Mouse (Mus musculus): ENCODE measurements around the gene Pidd1. TPM values are rescaled to one million over a fixed set of nuclear protein-coding genes. Genes with fewer than 3 reads are reported as not detected.
A peak's percentile ranks its signal among the peaks of the same experiment; 100 is the strongest.

Pidd1 gene
- under 1 TPM; 0.21 to 0.42 TPM for total RNA-seq (2021)
- long read RNA-seq, experiment 1, result 0 reads
- long read RNA-seq, experiment 2, result 0 reads

DNA sequence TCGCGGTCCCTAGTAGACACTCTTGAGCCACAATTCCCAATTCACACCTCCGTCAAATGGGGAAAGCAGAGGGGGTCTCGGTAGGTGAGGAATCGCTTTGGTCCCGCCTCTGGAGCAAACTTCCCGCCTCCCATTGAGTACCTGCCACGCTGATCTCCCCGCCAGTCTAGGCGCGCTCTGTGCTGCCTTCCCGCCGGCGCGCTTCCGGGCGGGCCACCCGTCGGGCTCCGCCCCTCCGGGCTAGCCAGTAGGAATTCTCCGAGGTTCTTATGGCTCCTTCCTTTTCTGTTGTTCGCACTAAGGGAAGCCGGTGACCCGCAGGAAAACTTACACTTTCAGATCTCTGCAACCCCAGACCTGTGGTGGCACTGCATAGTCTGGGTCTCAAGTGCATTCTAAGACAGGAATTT is at the start of gene Pidd1:
TSS of gene Pidd1 (minus strand) at position 198 of the 410 bp plus-strand sequence.
- peak in 1 of 2 experiments; percentile 76 for DNase-seq

- no peak for DNase-seq
Observed at GRCm38 (mm10) chr7:141492738-141493137, 48.9 kb upstream of the Pidd1 start.

- no peak for DNase-seq
Observed at GRCm38 (mm10) chr7:141491151-141491550, 47.3 kb upstream of the Pidd1 start.

- no peak for DNase-seq
Observed at GRCm38 (mm10) chr7:141487141-141487540, 43.3 kb upstream of the Pidd1 start.

DNA sequence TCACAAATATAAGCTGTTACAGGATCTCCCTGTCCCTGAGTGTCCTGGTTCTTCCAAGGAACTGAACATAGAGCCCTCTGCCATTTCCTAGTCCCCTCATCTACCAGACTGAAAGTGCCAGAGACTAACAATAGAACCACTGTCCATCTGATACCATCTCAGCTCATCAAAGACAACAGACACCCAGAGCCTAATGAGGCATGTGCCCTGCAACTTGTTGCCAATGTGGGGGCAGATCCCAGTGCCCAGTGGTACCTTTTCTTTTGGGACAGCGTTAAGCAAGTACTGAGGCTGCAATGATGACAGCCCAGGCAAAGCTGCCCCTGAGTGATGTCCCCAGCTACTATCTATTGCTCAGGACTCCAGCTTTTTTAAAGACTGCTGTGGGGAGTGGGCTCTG is 42.4 kb upstream of the Pidd1 start:
- no peak for DNase-seq

DNA sequence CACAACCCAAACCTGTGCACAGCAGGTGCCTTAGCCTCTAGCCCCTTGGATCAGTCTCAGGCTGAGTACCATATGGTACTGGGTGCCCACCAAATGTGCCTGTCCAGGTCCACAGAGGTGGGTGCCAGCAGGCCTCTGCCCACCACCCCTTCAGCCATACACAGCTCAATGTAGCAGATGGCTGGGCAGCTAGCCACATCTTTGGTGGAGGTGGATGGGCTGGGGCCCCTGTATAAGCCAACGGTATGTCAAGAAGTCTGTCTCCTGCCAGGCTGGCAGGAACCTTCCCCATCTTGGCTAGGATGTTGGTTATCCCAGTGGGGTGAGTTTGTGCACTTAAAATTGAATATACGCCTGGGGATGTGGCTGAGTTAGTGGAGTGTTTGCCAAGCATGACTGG is 41.8 kb upstream of the Pidd1 start:
- DNase-seq, result no peak

DNA sequence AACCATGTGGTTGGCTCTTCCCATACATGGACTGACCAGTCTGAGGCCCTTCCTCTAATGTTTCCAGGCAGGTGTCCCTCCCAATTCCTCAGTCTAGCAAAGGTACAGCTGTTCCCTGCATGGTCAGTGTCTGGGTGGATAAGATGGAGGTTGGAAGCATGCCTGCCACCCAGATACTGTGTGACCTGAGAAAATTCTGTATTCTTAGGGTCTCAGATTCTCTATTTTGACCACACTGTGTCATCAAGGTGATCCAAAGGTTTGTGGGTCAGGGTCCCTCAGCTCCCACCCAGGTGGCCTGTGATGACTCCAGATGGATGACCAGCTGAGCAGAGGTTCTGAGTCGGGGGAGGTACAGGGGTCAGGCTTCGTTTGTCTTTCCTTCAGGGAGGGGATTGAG is 41.4 kb upstream of the Pidd1 start:
- no peak for DNase-seq

GRCm38 (mm10) chr7:141484186-141485120 is 40.6 kb upstream of the Pidd1 start:
- no peak for DNase-seq

DNA sequence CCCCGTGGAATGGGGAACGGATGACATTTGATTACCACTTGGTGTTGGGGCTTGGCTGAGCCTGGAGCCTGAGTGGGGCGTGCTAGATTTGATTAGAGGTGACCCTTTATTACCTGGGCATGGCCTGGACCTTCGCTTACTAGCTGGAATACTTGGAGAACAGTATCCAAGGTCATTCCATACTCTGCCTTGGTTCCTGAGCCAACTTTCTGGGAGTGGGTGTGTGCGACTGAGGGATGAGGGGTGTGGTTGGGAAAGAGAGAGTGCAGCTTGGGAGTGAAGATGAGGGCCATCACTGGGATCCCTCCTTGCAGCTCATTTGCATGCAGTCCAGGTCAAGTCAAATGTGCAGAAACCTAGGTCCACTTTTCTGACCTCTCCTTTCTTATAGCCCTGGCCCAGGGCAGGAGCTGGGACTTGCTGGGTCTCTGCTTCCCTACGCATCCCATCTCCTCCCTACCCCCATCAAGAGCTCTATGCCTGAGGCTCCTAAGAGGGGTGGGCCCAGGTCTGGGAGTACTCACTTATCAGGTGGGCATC is 39.4 kb upstream of the Pidd1 start:
- DNase-seq, result no peak

DNA sequence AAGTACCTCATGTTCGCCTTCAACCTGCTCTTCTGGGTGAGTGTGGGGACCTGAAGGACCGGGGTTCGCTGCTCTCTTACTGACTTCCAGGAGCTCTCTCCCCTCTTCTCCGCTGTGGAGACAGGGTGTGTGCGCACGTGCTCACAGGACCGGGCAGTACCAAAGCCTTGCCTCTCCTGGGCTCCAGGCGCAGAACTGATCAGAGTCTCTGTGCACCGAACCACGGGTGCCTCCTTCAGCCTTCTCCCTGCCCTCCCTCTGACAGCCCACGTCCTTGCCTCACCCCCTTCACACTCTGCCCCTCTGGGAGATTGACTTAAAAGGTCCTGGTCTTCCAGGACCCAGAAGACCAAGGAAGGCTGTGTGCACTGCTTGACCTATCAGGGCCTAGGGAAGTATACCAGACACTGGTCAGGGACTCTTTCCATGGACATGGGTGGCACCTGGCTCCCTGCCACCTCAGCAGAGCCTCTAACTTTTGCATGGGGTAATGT is 38.8 kb upstream of the Pidd1 start:
- DNase-seq, result no peak

DNA sequence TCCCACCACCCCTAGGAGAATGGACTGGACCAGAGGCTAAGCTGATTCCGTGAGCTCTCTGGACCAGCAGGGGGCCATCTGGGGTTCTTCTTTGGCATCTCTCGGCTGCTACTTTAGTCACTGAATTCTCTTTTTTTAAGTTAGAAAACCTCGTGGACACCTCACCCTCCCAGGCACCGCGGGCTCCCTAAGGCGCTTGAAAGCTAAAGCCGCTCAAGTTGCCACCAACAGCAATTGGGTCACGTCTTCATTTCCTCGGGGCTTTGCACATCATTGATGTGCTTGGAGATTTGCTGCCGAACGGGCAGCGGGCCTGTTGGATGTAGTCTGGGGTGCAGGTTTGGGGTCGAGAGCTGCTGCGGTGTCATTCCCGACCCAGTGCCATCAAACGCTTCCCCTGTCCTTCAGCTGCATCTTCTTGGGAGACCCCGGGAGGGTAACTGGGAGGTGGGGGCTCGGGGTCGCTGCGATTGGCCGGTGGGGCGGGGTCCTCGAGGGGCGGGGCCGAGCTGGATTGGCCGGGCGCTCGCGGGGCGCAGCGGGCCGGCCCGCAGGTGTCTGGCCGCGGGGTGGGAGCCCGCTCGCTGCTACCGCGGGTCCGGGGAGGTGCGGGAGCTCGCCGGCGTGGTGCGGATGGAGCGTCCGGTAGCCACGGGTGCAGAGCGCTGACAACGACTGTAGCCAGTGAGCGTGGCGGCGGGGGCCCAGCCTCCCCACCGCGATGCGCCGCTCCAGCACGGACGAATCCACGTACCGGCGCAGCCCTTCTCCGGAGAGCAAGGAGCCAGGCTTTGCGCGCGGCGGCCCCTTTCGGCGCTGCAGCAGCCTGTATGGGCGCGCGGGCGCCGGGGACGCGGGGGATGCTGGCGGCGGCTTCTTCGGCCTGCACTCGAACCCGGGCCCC is 37.9 kb upstream of the Pidd1 start:
- peak; percentile 62 to 77 for DNase-seq

GRCm38 (mm10) chr7:141480842-141481497 is 37.1 kb upstream of the Pidd1 start:
- peak; percentile 82 to 84 for DNase-seq

GRCm38 (mm10) chr7:141478270-141478748 is 34.5 kb upstream of the Pidd1 start:
- peak; percentile 50 to 54 for DNase-seq

GRCm38 (mm10) chr7:141477578-141478269 is 33.9 kb upstream of the Pidd1 start:
- DNase-seq, result peak; percentile 44 to 63

GRCm38 (mm10) chr7:141476981-141477370 is 33.2 kb upstream of the Pidd1 start:
- DNase-seq, result peak; percentile 51 to 71

DNA sequence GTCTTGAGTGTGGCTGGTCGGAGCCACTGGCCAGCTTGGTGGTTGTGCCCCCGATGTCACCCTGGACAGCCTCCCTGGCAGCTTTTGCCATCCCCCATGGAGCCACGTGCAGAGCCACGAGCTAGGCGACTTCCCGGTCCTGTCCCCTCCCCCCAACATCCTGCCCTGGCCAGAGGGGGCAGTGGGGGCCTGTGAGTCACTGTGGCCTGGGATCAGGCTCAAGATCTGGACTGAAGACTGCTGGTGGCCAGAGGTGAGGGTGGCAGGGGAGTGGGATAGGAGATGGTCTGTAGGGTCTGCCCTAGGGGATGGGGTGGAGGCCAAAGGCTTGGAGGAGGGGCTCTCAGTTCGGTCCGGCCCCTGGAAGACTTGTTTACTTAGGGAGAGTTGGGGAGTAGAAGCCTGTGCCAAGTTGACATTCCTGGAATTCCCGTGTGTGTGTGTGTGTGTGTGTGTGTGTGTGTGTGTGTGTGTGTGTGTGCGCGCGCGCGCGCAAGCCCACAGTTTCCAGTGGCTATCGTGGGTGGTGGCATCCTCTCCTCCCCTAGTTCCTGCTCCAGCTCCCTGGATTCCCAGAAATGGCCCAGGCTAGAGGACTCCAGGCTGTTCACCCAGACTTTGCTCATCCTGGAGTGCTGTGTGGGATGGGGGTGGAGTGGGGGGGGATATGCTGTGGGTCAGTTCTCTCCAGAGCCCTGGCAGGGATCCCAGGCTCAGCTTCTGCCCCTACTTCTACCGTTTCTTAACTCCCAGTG is 32.6 kb upstream of the Pidd1 start:
- peak; percentile 92 for DNase-seq

GRCm38 (mm10) chr7:141475805-141476158 is 32.0 kb upstream of the Pidd1 start:
- no peak for DNase-seq

- peak; percentile 88 to 91 for DNase-seq
Observed at GRCm38 (mm10) chr7:141475011-141475804, 31.4 kb upstream of the Pidd1 start, which contains the start of the genes Polr2l and Tspan4. Gene Polr2l (minus strand): TSS chr7:141475132. Gene Tspan4 (plus strand): TSS chr7:141475240.

GRCm38 (mm10) chr7:141474160-141474559 is 30.3 kb upstream of the Pidd1 start:
- DNase-seq, result no peak

All from heart, adult 18-20 months (tissue).